Mouse (Mus musculus) embryo, embryonic 10.5 days (tissue): ENCODE results near the gene Zfp276.

Experiments
- DNase-seq: peaks from one replicate; pipeline ENCODE4 v3.0.0-alpha.2; 2015; ENCODE audit warnings: low spot score

Zfp276 gene

GRCm38 (mm10) chr8:123290679-123291078, 36.7 kb downstream of the Zfp276 start:
- DNase-seq, result no peak

GRCm38 (mm10) chr8:123291716-123292115, 37.7 kb downstream of the Zfp276 start:
- no peak for DNase-seq

- no peak for DNase-seq
Observed at GRCm38 (mm10) chr8:123292281-123292680, 38.3 kb downstream of the Zfp276 start.

GRCm38 (mm10) chr8:123292785-123293184, 38.8 kb downstream of the Zfp276 start:
- DNase-seq, result no peak

GRCm38 (mm10) chr8:123298301-123298700, 44.3 kb downstream of the Zfp276 start:
- no peak for DNase-seq

GRCm38 (mm10) chr8:123308738-123309137, 54.7 kb downstream of the Zfp276 start:
- DNase-seq, result no peak

- DNase-seq, result no peak
Observed at GRCm38 (mm10) chr8:123317781-123318466, 63.9 kb downstream of the Zfp276 start.

- DNase-seq, result peak; percentile 97
Observed at GRCm38 (mm10) chr8:123318467-123318911, 64.5 kb downstream of the Zfp276 start, which contains the start of gene Fanca. Gene Fanca (minus strand): TSS chr8:123318576.
